Mouse (Mus musculus): ENCODE results near the gene Fzd2. TPM values are rescaled to one million over a fixed set of nuclear protein-coding genes. Genes with fewer than 3 reads are reported as not detected.

Gene Fzd2
- polyA plus RNA-seq, 2 experiments from 2014 or later = not detected

Other genes starting within 250 kb of the Fzd2 start
- gene Slc4a1, start 238.2 kb upstream of the Fzd2 start, polyA plus RNA-seq (2017; shearing (Covaris generic)) = not detected
- 1 to 10 TPM; 3.3 to 3.5 TPM for gene Rundc3a, start 211.0 kb upstream of the Fzd2 start, polyA plus RNA-seq (2017; shearing (Covaris generic))
- 10 to 100 TPM; 44.0 to 44.2 TPM for gene Slc25a39, start 196.4 kb upstream of the Fzd2 start, polyA plus RNA-seq (2017; shearing (Covaris generic))
- 10 to 100 TPM; 23.3 to 51.4 TPM for gene Grn, start 174.1 kb upstream of the Fzd2 start, polyA plus RNA-seq (2017; shearing (Covaris generic))
- not detected for gene Fam171a2, start 156.7 kb upstream of the Fzd2 start, polyA plus RNA-seq (2017; shearing (Covaris generic))
- gene Itga2b, start 134.3 kb upstream of the Fzd2 start, polyA plus RNA-seq (2017; shearing (Covaris generic)) = 1 to 10 TPM in 1 of 2 experiments, under 1 TPM in 1; 0.36 to 1.5 TPM
- 10 to 100 TPM; 64.2 to 75.8 TPM for gene Gpatch8, start 48.0 kb upstream of the Fzd2 start, polyA plus RNA-seq (2017; shearing (Covaris generic))
- gene Gm11627, start 24.9 kb upstream of the Fzd2 start, polyA plus RNA-seq (2017; shearing (Covaris generic)) = not detected
- under 1 TPM in 1 of 2 experiments, not detected in 1; 0.16 TPM for gene Meioc, start 59.3 kb downstream of the Fzd2 start, polyA plus RNA-seq (2017; shearing (Covaris generic))
- 10 to 100 TPM; 30.6 to 38.0 TPM for gene Ccdc43, start 93.4 kb downstream of the Fzd2 start, polyA plus RNA-seq (2017; shearing (Covaris generic))
- gene Adam11, start 157.0 kb downstream of the Fzd2 start, polyA plus RNA-seq (2017; shearing (Covaris generic)) = not detected
- gene Gjc1, start 215.3 kb downstream of the Fzd2 start, polyA plus RNA-seq (2017; shearing (Covaris generic)) = under 1 TPM in 1 of 2 experiments, not detected in 1; 0.28 TPM
- not detected for gene Higd1b, start 231.5 kb downstream of the Fzd2 start, polyA plus RNA-seq (2017; shearing (Covaris generic))

Data from CD4-positive, CD25-positive, alpha-beta regulatory T cell, adult 4 months (primary cell).